Mouse (Mus musculus) central nervous system, embryonic 18 days (tissue): ENCODE data around the gene Ubl4b. TPM values are rescaled to one million over a fixed set of nuclear protein-coding genes. Genes with fewer than 3 reads are reported as not detected.

ENCODE experiments used
- polyA plus RNA-seq: library from polyadenylated mRNA; depleted of rRNA; stranded (reverse); fragments of >200 nt; gene quantifications from 2 replicates; pipeline ENCODE4 v1.2.3, GENCODE M21; 2012; rRNA removed

The Ubl4b gene
- 0.05 TPM in 1 of 2 replicates, not detected in the other for polyA plus RNA-seq

GRCm38 (mm10) chr3:107554842-107555241, at the start of gene Ubl4b:
Gene Ubl4b, minus strand, starts transcription at chr3:107555073.

GRCm38 (mm10) chr3:107594662-107595263, 39.9 kb upstream of the Ubl4b start, which contains the start of gene Alx3:
Gene Alx3, plus strand, starts transcription at chr3:107595031.

GRCm38 (mm10) chr3:107517631-107518108, 37.2 kb downstream of the Ubl4b start, which contains the start of gene Slc6a17:
Gene Slc6a17, minus strand, starts transcription at chr3:107518018.

Other genes with a start within 250 kb of the Ubl4b start
- gene Rbm15, start 221.4 kb downstream of the Ubl4b start, polyA plus RNA-seq = 4.0 and 4.3 TPM in 2 replicates
- gene Kcnc4, start 95.5 kb downstream of the Ubl4b start, polyA plus RNA-seq = 20.4 and 21.8 TPM in 2 replicates
- gene Slc6a17, start 37.1 kb downstream of the Ubl4b start, polyA plus RNA-seq = 57.2 and 65.0 TPM in 2 replicates
- 1.3 and 2.2 TPM in 2 replicates for gene Alx3, start 40.0 kb upstream of the Ubl4b start, polyA plus RNA-seq
- gene Gm10961, start 76.2 kb upstream of the Ubl4b start, polyA plus RNA-seq = not detected in 2 replicates
- gene Strip1, start 76.6 kb upstream of the Ubl4b start, polyA plus RNA-seq = 181 and 186 TPM in 2 replicates
- gene Ahcyl1, start 141.5 kb upstream of the Ubl4b start, polyA plus RNA-seq = 201 and 208 TPM in 2 replicates
- gene Csf1, start 205.4 kb upstream of the Ubl4b start, polyA plus RNA-seq = 7.5 and 8.0 TPM in 2 replicates